Mouse (Mus musculus): ENCODE measurements at regions not wholly inside any gene's neighbourhood (a gene's known extent, or its start where the extent isn't known, plus 50 kb on each side); places are given as distances from the start of the nearest gene placed in this dataset.

GRCm38 (mm10) chr3:39925436-39925835 is 605.6 kb upstream of the Intu start:
- DNase-seq (ENCODE audit: low read depth, low spot score): no peak

- DNase-seq (ENCODE audit: low read depth, low spot score): no peak
These were observed 602.7 kb upstream of the Intu start for GRCm38 (mm10) chr3:39928421-39928820.

- DNase-seq (ENCODE audit: low read depth, low spot score): no peak
These were observed 597.7 kb upstream of the Intu start for GRCm38 (mm10) chr3:39933372-39933771.

GRCm38 (mm10) chr3:39937719-39938278 is 593.3 kb upstream of the Intu start:
- DNase-seq (ENCODE audit: low read depth, low spot score): no peak

GRCm38 (mm10) chr3:39944581-39944980 is 586.5 kb upstream of the Intu start:
- DNase-seq (ENCODE audit: low read depth, low spot score): no peak

- no peak for DNase-seq (ENCODE audit: low read depth, low spot score)
These were observed 579.0 kb upstream of the Intu start for GRCm38 (mm10) chr3:39952103-39952502.

GRCm38 (mm10) chr3:39952556-39952955 is 578.5 kb upstream of the Intu start:
- DNase-seq (ENCODE audit: low read depth, low spot score): no peak

GRCm38 (mm10) chr3:39961836-39962640 is 569.0 kb upstream of the Intu start:
- DNase-seq (ENCODE audit: low read depth, low spot score): peak; percentile 88

- no peak for DNase-seq (ENCODE audit: low read depth, low spot score)
These were observed 565.7 kb upstream of the Intu start for GRCm38 (mm10) chr3:39965431-39965830.

GRCm38 (mm10) chr3:39966390-39966789 is 564.7 kb upstream of the Intu start:
- DNase-seq (ENCODE audit: low read depth, low spot score): no peak

- no peak for DNase-seq (ENCODE audit: low read depth, low spot score)
These were observed 554.1 kb upstream of the Intu start for GRCm38 (mm10) chr3:39976937-39977336.

GRCm38 (mm10) chr3:39978916-39979679 is 552.0 kb upstream of the Intu start:
- no peak for DNase-seq (ENCODE audit: low read depth, low spot score)

- DNase-seq (ENCODE audit: low read depth, low spot score): no peak
These were observed 548.4 kb upstream of the Intu start for GRCm38 (mm10) chr3:39982656-39983055.

- DNase-seq (ENCODE audit: low read depth, low spot score): no peak
These were observed 543.4 kb upstream of the Intu start for GRCm38 (mm10) chr3:39987710-39988109.

GRCm38 (mm10) chr3:39998628-39999027 is 532.5 kb upstream of the Intu start:
- peak; percentile 62 for DNase-seq (ENCODE audit: low read depth, low spot score)

GRCm38 (mm10) chr3:39999846-40000245 is 531.2 kb upstream of the Intu start:
- DNase-seq (ENCODE audit: low read depth, low spot score): no peak

GRCm38 (mm10) chr3:40002838-40003237 is 528.2 kb upstream of the Intu start:
- DNase-seq (ENCODE audit: low read depth, low spot score): no peak

- DNase-seq (ENCODE audit: low read depth, low spot score): no peak
These were observed 521.0 kb upstream of the Intu start for GRCm38 (mm10) chr3:40010051-40010450.

- peak; percentile 51 for DNase-seq (ENCODE audit: low read depth, low spot score)
These were observed 509.4 kb upstream of the Intu start for GRCm38 (mm10) chr3:40021682-40022081.

GRCm38 (mm10) chr3:40027713-40028112 is 503.4 kb upstream of the Intu start:
- no peak for DNase-seq (ENCODE audit: low read depth, low spot score)

GRCm38 (mm10) chr3:40036177-40036576 is 494.9 kb upstream of the Intu start:
- DNase-seq (ENCODE audit: low read depth, low spot score): no peak

GRCm38 (mm10) chr3:40049721-40050120 is 481.4 kb upstream of the Intu start:
- DNase-seq (ENCODE audit: low read depth, low spot score): no peak

GRCm38 (mm10) chr3:40058281-40058680 is 472.8 kb upstream of the Intu start:
- no peak for DNase-seq (ENCODE audit: low read depth, low spot score)
